In the genomic region with DNA sequence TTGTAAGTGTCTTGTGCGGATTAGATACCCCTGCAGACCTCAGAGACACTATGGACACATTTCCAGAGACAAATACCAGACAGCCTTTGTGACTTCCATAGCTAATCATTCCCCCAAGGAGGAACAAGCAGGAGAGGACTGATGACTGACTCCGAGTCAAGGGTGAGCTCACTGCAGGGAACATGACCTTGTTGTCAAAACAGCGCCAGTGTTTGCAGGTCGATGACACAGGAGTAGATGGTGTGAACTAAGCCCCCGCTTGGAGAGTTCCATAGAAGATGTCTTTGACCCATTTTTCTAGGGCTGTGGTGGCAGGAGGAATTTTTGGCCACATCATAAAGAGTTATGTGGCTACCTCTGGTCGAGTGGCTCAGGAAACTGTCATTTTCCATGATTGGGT, we compare ENCODE assay signal across 17 mouse cellular contexts. TPM values are rescaled to one million over a fixed set of nuclear protein-coding genes. Genes with fewer than 3 reads are reported as not detected.
DNase-seq lines count a peak whose midpoint lies in the region.
"Had no signal": no experiment of that assay in that cellular context is flagged by ENCODE, and none has a peak within 500 bp of the region (broad histone marks: within the 10 kb centered on the region; RNA-seq: fewer than 3 reads in every experiment).

No protein-coding gene starts in this region.

- DNase-seq in adrenal gland, adult (ENCODE audit: inconsistent age in 2 of 2, low spot score in 1 of 2) = peak; percentile 61 to 70
- DNase-seq in adrenal gland, postnatal 25 days = no peak
- DNase-seq in adrenal gland, postnatal 14 days = peak; percentile 47
- DNase-seq in adrenal gland, adult 18-20 months (ENCODE audit: low spot score in 2 of 2) = no peak
- DNase-seq in adrenal gland, postnatal 36 days = peak; percentile 25 to 40
- no peak for DNase-seq in cerebellum, postnatal 14 days
- DNase-seq: cerebellum, adult 11 months; cerebellum, adult 2 months; cerebellum, adult 9-11 months; gastrocnemius, postnatal 10 days; gastrocnemius, postnatal 36 days; kidney, adult 2 months had no signal

RNA-seq across cellular contexts. Expression of a gene that starts 33.4 kb away (rescaled TPM):
- not detected in 2 replicates for total RNA-seq in adrenal gland, postnatal 25 days (2021)
- not detected in 2 replicates for total RNA-seq in adrenal gland, postnatal 14 days (2021)
- not detected for total RNA-seq in adrenal gland, adult 18-20 months (2021)
- not detected for total RNA-seq in adrenal gland, postnatal 36 days (2021)
- total RNA-seq: gastrocnemius, adult 18-20 months; gastrocnemius, postnatal 10 days; gastrocnemius, postnatal 36 days; granulocyte monocyte progenitor cell, adult 5-6 weeks; heart, postnatal 25 days; hematopoietic stem cell, adult 5-6 weeks had no signal

RNA-seq across cellular contexts. Expression of a gene that starts 51.0 kb away (rescaled TPM):
- total RNA-seq in adrenal gland, postnatal 25 days (2021) = not detected in 2 replicates
- total RNA-seq in adrenal gland, postnatal 14 days (2021) = not detected in 2 replicates
- total RNA-seq in adrenal gland, adult 18-20 months (2021) = not detected
- total RNA-seq in adrenal gland, postnatal 36 days (2021) = not detected
- total RNA-seq: gastrocnemius, adult 18-20 months; gastrocnemius, postnatal 10 days; gastrocnemius, postnatal 36 days; granulocyte monocyte progenitor cell, adult 5-6 weeks; heart, adult 8-10 months; heart, postnatal 25 days; hematopoietic stem cell, adult 5-6 weeks had no signal

Comparison
In these comparisons a context has a peak if more than half of its experiments do, and no peak if none do; other contexts are left out.
1. DNase-seq: peak in adrenal gland, adult (2 of 2), adrenal gland, postnatal 14 days (single experiment) and adrenal gland, postnatal 36 days (2 of 2); none in adrenal gland, postnatal 25 days (single experiment), adrenal gland, adult 18-20 months (0 of 2) and cerebellum, postnatal 14 days (0 of 2).